Mouse (Mus musculus) R1 (cell line): Measurements from ENCODE around the gene Olfr649.
A peak's percentile ranks its signal among the peaks of the same experiment; 100 is the strongest.

Experiments
- DNase-seq: peaks from one replicate; pipeline ENCODE4 v3.0.0-alpha.2; 2018; ENCODE audit warnings: low read depth, low spot score

Olfr649 gene

DNA sequence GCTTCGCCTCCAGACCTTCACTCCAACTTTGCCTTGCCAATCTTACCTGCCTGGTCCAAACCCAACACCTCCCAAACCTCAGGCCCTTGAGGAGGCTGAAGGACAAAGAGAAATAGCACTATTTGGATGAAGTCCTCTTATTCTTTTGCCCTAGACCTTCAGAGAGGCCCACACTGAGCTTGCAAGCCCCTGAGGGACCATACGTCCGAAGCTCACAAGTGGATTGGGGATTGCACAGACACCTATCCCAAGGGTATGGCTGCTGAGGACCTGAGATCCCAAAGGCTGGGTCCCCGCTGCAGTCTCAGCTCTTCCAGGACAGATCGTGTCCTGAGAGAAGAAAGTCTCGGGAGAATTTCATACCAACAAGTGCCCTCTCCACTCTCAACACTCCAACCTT, at the start of gene Olfr649:
Gene Olfr649, minus strand, starts transcription at position 101 of the 400 bp plus-strand sequence.
- no peak for DNase-seq

DNA sequence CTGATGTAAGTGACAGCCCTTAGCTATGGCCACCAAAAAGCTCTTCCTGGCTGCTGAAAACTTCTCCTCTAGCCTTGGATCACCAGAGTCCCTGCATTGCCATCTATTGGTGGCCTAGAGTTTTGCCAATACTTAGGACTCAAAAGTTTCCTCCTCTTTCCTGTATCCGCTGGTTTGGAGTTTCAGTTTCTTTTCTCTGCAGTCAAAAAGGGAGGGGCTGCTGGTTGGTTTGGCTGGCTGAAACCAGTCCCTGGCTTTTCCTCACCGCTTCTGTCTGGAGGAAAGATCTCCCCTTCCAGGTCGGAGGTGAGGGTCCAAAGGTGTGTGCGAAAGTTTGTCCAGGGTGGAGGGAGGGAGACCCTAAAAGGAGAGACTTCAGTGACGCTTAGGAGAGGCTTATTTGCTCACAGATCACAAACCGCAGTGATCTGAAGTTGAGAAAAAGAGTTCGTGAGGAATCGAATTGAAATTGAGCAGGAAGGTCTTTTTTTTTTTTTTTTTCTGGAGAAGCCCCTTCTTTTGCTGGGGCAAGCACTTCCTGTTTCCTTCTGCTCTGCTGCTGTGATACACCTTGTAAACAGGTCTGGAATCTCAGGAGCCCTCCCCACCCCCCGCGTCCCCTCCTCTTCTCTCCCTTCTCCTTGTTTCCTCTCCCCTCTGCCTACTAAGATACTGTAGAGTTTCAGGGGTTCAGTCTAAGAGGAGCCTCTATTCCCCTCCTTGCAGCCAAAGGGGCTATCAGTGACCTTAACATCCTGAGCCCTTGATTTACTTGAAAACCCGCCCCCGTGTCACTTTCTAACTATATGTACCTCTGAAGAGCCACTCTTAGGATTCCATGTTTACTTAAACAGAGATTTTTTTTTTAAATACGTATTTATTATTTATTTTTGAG, 48.7 kb upstream of the Olfr649 start, which contains the start of gene Trim34a:
Gene Trim34a, plus strand, starts transcription at position 171 of the 895 bp plus-strand sequence.
- peak; percentile 93 for DNase-seq

DNA sequence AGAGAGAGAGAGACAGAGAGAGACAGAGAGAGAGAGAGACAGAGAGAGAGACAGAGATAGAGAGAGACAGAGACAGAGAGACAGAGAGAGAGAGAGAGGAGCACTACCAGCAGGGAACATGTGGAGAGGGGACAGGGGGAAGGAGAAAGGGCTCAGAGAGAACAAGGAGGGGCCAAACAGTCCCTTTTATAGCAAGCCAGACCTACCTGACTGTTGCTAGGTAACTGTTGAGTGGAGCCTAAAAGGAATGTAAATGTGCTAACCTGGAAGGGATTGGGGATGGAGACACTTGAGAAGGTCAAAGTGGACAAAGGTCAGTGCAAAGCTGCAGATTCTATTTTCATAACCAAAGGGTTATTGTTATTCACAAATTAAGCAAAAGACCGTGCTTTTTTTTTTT, 47.8 kb upstream of the Olfr649 start:
- peak; percentile 86 for DNase-seq

DNA sequence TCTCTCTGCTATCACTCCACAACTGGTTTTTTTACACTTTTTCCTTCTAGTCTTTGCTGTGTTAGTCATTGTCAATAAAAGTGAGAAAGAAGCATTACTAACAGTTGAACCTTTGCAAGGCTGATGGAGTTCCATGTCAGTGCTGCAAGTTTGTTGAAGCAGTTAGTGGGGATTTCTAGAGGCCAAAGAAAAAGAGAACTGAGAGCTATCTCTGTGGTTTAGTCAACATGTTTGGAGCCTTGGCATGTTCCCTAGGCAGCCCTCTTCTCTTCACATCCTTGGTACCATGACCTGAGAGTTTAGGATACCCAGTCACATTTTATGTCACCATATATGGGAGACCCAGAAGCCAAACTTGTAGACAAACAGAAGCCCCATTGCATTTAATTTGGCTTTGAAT, 45.1 kb upstream of the Olfr649 start:
- no peak for DNase-seq

GRCm38 (mm10) chr7:104231203-104231602, 35.4 kb upstream of the Olfr649 start:
- DNase-seq: peak; percentile 68

DNA sequence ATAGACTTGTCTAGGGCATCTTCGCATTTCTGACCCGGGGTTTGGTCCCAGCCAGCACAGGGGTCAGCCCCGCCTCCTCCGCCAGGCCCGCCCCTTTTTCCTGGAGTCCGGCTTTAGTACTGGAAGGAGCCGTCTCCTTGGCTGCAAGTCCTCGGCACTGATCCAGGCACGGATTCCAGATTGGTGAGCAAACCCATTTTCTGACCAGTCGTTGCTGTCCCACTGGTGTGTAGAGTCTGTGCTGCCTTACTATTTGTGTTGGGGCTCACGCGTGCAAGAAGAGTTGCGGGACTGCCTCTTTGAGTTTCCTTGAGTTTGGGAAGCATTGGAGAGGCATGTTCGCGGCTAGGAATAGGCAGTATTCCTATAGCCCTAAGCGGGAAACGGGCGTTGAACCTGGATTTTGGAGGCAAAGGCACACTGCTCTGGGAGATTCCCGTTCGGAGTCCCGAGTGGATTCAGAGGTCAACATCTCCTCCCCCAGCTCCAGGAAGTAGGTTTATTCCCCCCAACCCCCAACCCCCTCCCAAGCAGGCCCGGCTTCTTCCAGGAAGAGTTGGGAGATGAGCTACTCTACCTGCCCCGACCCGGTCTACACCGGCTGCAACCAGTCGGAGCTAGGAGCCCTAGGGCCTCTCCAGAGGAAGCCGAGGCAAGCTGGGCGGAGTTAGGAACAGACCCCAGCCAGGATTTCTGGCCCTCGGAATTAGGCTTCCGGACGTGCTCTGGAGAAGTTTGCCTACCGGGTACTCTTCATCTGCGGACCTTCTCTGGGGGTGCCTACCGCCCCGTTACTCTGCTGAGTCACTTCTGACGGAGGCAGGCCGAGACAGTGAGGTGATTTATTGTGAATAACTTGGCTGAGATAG, 23.1 kb upstream of the Olfr649 start, which contains the start of gene Trim6:
Gene Trim6, plus strand, starts transcription at position 93 of the 869 bp plus-strand sequence.
- peak; percentile 97 for DNase-seq

DNA sequence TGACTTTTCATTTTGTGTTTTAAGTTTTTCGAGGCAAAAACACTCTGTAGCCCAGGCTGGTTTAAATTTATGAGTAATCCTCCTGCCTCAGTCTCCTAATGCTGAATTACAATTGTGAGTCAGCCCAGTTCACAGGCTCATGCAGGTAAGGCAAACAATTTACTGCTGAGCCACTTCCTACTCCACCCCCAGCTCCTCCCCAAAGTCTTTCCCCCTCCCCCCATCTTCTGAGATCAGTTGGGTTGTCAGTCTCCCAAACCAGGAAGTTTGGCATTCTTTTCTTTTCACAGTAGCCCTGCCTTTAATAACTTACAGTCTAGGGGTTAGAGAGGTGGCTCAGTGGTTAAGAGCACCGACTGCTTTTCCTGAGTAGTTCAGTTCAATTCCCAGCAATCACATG, 22.1 kb upstream of the Olfr649 start:
- DNase-seq: peak; percentile 94

GRCm38 (mm10) chr7:104216011-104216535, 20.3 kb upstream of the Olfr649 start:
- peak; percentile 38 for DNase-seq

DNA sequence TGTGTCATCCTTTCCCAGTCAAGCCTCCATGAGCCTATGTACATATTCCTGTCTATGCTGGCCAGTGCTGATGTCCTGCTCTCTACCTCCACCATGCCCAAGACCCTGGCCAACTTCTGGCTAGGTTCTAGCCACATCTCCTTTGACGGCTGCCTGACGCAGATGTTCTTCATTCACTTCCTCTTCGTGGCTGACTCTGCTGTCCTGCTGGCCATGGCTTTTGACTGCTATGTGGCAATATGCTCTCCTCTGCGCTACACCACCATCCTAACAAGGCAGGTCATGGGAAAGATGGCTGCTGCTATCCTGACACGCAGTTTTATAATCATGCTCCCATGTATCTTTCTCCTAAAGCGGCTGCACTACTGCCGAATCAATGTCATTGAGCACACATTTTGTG, 10.4 kb upstream of the Olfr649 start:
- no peak for DNase-seq

DNA sequence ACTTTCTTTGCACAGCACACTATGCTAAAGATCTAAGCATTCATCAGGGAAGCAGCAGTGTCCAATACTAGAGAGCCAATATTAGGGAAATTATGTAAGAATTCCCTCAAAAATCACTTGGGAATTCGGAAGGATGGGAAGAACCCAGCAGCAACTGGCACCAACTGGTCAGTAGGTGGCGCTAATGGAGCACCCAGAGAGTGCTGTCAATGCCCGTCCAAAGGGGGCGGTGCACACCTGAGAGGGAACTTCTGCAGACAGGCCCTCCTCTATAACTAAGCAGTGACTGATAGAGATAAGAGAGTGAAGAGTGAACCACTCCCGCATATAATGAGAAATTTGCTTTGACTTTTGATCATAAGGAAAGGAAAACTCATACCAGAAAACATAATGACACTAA, 4.0 kb upstream of the Olfr649 start:
- peak; percentile 82 for DNase-seq

GRCm38 (mm10) chr7:104191275-104191674, 4.5 kb downstream of the Olfr649 start:
- DNase-seq: no peak

DNA sequence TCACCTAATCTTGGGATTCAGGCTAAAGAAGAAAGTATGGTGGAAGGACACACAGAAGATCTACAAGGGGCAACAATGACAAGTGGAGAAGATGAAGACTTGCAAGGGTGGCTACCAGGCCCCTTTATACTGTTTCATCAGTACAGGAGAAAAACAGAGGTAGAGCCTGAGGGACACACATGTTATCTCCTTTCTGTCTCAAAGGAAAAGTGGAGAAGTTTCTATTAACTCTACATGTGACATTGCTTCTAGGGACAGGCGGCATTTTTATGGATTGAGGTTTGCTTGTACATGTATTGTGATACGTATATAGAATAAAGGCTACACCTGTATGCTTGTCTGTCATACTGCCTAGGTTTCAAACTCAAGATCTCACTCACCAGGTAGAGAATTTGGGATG, 12.5 kb downstream of the Olfr649 start, which contains the start of gene Olfr648:
Gene Olfr648, minus strand, starts transcription at position 101 of the 400 bp plus-strand sequence.
- no peak for DNase-seq

DNA sequence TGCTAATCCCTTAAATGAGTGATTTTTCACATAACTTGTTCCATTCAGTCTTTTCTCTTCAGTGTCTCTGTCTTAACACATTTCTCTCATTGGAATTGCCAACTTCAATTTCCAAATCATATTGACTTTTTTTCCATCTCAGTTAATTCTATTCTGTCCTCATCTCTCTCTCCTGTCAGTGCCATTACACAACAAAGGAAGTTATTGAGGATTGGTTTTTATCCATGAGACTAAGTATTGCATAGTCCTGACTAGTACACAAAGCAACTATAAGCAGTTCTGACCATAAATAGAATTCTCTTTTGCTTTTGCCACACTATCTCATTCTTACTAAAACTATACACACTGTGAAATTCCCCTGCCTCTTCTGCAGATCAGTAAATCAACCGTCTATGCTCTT, 16.7 kb downstream of the Olfr649 start:
- no peak for DNase-seq

GRCm38 (mm10) chr7:104178422-104179054, 17.2 kb downstream of the Olfr649 start:
- no peak for DNase-seq

DNA sequence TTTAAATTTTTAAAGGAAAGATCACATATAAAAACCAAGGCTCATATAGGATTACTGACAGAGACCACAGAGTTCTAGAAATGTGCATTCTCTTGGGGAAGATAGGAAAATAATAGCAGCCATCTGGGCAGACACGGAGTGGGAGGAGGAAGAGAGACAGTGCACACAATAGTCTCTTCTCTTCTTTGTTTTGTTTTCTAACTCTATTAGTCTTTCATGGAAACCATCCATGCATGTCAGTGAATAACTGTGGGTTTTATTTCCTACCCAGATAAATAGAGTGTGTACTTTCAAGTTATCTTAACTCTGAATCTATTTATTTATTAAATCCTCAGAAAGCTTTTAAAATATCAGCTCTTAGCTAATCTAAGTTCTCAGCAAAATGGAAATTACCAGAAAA, 20.7 kb downstream of the Olfr649 start:
- no peak for DNase-seq

GRCm38 (mm10) chr7:104169634-104170204, 26.1 kb downstream of the Olfr649 start:
- no peak for DNase-seq

DNA sequence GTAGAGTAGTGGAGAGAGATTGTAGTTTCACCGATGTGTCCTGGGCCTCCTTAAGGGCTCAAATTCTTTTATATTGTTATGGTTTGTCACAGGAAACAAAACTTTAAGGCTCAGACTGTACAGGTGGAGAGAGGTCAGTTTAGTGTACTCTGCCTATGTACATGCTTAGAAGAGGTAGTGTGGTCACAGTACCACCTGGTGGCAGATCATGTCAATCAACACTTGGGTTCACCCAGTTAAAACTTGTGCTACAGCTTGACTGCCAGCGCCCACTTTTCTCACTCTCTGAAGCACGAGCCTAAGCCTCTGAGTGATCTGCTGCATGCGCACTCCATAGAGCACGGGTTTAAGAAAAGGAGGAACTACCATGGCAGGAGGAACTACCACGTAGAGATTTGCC, 28.7 kb downstream of the Olfr649 start:
- no peak for DNase-seq

GRCm38 (mm10) chr7:104150456-104150855, 45.3 kb downstream of the Olfr649 start, which contains the start of gene Ubqlnl:
Ubqlnl (minus strand) TSS chr7:104150556.
- no peak for DNase-seq

DNA sequence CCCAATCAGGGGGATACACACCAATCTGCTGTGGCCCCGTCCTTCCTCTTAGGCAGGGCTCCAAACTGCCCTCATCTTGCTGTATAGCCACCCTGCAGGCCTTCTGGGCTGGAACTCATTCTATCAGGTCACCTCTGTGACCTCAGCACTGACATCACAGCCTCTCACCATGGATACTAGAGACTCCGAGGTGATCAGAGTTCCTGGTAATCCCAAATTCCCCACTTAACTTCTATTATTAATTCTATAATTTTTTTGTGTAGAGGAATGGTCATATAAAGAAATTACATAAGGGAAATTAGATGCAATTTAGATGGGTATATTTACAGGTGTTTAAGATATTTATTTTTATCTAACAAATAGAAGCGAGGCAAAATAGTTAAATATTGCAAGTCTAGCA, 52.6 kb downstream of the Olfr649 start, which contains the start of gene Ubqln3:
Gene Ubqln3, minus strand, starts transcription at position 101 of the 400 bp plus-strand sequence.
- DNase-seq: no peak
